Mouse (Mus musculus): Measurements from ENCODE around the gene Dapk1.
A peak's percentile ranks its signal among the peaks of the same experiment; 100 is the strongest.
"Not testable (repeated sequence)": the region's sequence is repeated elsewhere in the genome, so short reads cannot be mapped to it uniquely, and the experiment has no call there.

The Dapk1 gene

GRCm38 (mm10) chr13:60601436-60602415 lies at the start of gene Dapk1:
Gene Dapk1, plus strand, starts transcription at chr13:60601947.
- DNase-seq (ENCODE audit: low spot score) = peak; percentile 37

- DNase-seq (ENCODE audit: low spot score) = no peak
Measured at GRCm38 (mm10) chr13:60553326-60553725, 48.4 kb upstream of the Dapk1 start.

- no peak for DNase-seq (ENCODE audit: low spot score)
Measured at GRCm38 (mm10) chr13:60556476-60556875, 45.3 kb upstream of the Dapk1 start.

GRCm38 (mm10) chr13:60556911-60557310 lies 44.8 kb upstream of the Dapk1 start:
- DNase-seq (ENCODE audit: low spot score) = no peak

- no peak for DNase-seq (ENCODE audit: low spot score)
Measured at GRCm38 (mm10) chr13:60564303-60564702, 37.4 kb upstream of the Dapk1 start.

- DNase-seq (ENCODE audit: low spot score) = no peak
Measured at GRCm38 (mm10) chr13:60568934-60569548, 32.7 kb upstream of the Dapk1 start.

- DNase-seq (ENCODE audit: low spot score) = no peak
Measured at GRCm38 (mm10) chr13:60569549-60569941, 32.2 kb upstream of the Dapk1 start.

GRCm38 (mm10) chr13:60573541-60573940 lies 28.2 kb upstream of the Dapk1 start:
- DNase-seq (ENCODE audit: low spot score) = no peak

- no peak for DNase-seq (ENCODE audit: low spot score)
Measured at GRCm38 (mm10) chr13:60573971-60574370, 27.8 kb upstream of the Dapk1 start.

GRCm38 (mm10) chr13:60578541-60578940 lies 23.2 kb upstream of the Dapk1 start:
- no peak for DNase-seq (ENCODE audit: low spot score)

GRCm38 (mm10) chr13:60594866-60595265 lies 6.9 kb upstream of the Dapk1 start:
- DNase-seq (ENCODE audit: low spot score) = no peak

- no peak for DNase-seq (ENCODE audit: low spot score)
Measured at GRCm38 (mm10) chr13:60595519-60595918, 6.2 kb upstream of the Dapk1 start.

- no peak for DNase-seq (ENCODE audit: low spot score)
Measured at GRCm38 (mm10) chr13:60602416-60603251, 887 bp downstream of the Dapk1 start.

- DNase-seq (ENCODE audit: low spot score) = no peak
Measured at GRCm38 (mm10) chr13:60603252-60603562, 1.5 kb downstream of the Dapk1 start.

GRCm38 (mm10) chr13:60607411-60607810 lies 5.7 kb downstream of the Dapk1 start:
- no peak for DNase-seq (ENCODE audit: low spot score)

- DNase-seq (ENCODE audit: low spot score) = no peak
Measured at GRCm38 (mm10) chr13:60608411-60609046, 6.8 kb downstream of the Dapk1 start.

GRCm38 (mm10) chr13:60609234-60609633 lies 7.5 kb downstream of the Dapk1 start:
- no peak for DNase-seq (ENCODE audit: low spot score)

GRCm38 (mm10) chr13:60610558-60610957 lies 8.8 kb downstream of the Dapk1 start:
- no peak for DNase-seq (ENCODE audit: low spot score)

GRCm38 (mm10) chr13:60610971-60611370 lies 9.2 kb downstream of the Dapk1 start:
- DNase-seq (ENCODE audit: low spot score) = not testable (repeated sequence)

- no peak for DNase-seq (ENCODE audit: low spot score)
Measured at GRCm38 (mm10) chr13:60612160-60612559, 10.4 kb downstream of the Dapk1 start.

- DNase-seq (ENCODE audit: low spot score) = no peak
Measured at GRCm38 (mm10) chr13:60614154-60614553, 12.4 kb downstream of the Dapk1 start.

- DNase-seq (ENCODE audit: low spot score) = no peak
Measured at GRCm38 (mm10) chr13:60615057-60615650, 13.4 kb downstream of the Dapk1 start.

All from layer of hippocampus, adult 9-10 months (tissue).